Mouse (Mus musculus): ENCODE results near the gene Tmem106b. TPM values are rescaled to one million over a fixed set of nuclear protein-coding genes. Genes with fewer than 3 reads are reported as not detected.

Tmem106b gene
- total RNA-seq, 4 experiments from 2014 or later, result 55.5 to 67.6 (median 59.1) TPM

Other genes starting within 250 kb of the Tmem106b start
- not detected for gene Vwde, start 155.2 kb downstream of the Tmem106b start, total RNA-seq (2022)